Mouse (Mus musculus): ENCODE results near the gene Tmem273.

Tmem273 gene

DNA sequence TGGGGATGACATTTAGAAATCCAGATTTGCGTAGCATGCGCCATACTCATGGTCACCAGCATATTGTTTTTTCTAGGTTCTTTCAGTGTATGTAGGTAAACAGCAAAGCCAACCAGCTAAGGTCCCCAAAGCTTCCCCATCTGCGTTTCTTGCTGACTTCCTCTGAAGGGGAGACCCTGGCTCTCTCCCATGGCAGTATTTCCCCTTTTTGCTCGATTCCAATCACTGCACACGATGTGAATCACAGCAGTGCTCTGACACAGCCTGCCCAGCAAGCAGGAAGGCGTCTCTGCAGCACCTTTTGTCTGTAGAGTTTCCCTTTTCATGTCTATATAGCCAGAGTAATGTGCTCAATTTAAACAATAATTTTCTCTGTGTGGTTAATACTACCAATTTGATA is 26.7 kb downstream of the Tmem273 start:
- DNase-seq (ENCODE audit: low spot score): no peak

DNA sequence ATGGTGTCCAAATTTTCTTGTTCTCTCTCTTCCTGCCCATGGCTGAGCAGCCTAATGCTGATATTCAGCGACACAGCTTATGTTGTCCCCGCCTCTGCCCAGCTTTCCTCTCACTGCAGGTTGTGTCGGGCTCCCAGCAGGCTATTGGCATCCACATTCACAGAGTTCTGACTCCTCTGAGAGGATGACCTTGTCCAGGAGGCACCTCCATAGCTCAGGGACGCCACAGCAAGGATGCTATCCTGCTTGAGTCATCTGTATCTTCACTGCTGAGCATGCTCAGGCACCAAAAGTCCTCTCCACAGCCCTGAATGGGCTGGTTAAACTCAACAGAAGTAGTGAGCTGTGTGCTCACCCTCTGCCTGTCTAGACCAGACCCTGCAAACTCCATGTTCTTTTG is 29.2 kb downstream of the Tmem273 start:
- no peak for DNase-seq (ENCODE audit: low spot score)

DNA sequence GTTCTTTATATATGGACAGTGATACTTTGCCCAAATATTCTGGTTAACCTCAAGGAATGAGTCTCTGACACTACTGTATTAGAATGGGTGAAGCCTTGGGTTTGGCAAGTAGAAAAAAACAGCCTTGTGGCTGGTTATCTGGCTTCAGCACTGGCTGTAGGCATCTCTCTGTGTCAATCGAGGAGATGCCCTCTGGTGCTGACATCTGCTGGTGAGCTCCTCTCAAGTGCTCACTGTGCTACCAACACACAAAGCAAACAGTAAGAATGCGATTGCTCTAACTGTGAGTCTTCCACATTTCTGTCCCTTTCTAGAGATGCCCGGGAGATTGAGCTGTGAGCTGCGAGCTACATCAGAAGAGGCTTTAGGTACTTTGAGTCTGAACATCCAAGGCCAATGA is 30.8 kb downstream of the Tmem273 start:
- no peak for DNase-seq (ENCODE audit: low spot score)

DNA sequence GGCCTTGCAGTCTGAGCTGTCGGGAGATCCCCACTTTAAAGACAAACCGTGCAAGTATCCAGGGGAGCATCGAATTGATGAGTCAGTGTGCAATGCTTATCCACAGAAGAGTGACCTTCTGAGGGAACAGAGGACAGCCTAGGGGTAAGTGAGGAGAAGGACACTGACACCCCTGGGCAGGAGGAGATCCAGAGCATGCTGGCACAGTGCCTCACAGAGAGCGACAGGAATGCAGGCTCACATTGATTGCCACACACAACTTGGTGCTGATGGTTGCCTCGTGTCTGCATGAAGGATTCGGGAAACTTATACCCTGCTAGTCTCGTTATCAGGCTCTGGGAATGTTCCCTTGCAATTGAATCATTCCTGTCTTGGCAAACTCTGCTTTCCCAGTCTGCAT is 31.5 kb downstream of the Tmem273 start:
- no peak for DNase-seq (ENCODE audit: low spot score)

DNA sequence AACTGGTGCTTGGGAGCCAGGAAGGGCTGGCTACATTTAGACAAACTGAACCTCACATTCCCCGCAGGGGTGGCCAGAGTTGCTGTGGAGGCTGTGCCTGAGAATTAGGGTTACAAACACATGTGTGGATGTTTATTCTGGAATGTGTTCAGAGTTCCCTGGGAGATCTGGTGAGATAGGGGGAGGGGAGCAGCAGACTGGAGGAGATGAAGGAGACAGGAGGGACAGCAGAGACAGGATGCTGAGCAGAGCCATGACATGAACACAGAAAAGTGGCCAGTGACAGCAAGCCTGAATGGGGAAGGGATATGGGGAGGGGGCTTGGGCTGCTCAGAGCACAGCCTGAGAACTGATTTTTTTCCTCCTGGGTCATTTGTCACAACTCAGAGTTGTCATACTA is 33.5 kb downstream of the Tmem273 start:
- DNase-seq (ENCODE audit: low spot score): no peak

DNA sequence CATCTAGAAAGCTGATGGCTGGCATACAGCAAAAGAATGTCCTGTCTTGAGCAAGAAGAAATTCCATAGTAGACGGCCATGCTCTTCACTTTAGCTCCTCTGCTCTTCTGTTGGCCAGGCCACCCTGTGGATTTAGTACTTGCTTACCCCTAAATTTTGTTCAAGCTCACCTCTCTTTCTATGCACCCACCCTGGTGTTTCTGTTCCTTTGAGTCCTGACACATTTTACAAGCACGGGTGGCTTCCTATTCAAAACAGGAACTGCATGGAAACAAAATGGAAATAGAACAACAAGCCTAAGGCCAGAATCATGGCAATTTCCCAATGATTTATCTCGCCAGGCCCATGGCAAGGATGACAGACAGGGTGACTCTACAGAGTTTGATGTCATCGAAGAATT is 37.0 kb downstream of the Tmem273 start:
- DNase-seq (ENCODE audit: low spot score): no peak

DNA sequence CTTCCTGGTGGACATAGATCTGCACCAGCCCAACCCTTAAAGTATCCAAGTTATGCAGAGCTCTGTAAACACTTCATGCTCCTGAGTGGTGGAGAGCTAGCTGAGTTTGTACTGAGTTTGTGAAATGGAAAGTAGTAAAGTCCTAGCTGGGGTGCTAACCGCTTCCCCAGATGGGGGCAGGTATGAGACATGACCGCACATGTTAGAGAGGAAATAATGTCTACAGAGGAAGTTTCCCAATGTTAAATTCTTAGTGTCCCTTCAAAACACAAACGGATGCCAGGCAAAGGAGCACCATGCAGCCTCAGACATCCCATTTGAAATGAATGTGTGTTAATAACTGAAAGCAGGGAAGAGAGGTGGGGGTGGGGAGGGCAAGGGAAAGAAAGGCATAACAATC is 38.1 kb downstream of the Tmem273 start:
- no peak for DNase-seq (ENCODE audit: low spot score)

DNA sequence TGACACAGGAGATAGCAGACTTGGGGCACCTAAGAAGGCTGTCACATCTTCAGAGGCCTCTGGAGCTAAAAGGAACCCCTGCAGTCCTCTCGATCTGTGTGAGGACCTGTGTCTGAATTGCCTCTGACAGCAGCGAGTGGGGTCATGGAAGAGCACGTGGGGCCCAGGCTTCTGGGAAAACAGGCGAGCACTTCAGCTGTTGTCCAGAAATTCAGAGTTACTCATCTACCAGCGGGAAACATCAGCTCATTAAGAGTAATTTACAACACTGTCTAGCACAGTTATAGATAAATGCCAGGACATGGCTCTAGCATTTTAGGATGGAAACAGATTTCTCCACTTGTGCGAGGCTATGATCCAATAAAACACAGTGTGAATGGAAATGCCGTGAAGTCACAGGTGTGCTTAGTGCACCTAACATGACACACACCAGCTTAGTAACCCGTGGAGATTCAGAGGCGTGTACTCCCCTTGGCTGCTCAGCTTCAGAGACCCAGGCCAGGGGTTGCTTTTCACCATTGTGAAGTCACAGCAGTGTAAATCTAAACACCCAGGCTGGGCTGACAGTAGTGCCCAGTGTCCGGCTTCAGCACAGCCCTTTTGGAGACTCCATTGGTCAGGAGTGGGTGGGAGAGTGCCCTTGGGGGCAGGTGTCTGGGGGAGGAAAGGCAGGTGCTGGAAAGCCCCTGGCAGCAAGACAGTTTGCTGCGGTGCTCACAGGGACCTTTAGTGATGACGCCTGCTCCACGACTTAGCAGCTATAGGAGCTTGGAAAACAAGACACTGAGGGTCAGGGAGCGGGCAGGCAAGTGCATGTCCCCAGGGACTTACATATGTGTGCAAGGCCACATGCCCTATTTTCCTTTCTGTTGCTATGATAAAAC is 38.7 kb downstream of the Tmem273 start:
- DNase-seq (ENCODE audit: low spot score): no peak

DNA sequence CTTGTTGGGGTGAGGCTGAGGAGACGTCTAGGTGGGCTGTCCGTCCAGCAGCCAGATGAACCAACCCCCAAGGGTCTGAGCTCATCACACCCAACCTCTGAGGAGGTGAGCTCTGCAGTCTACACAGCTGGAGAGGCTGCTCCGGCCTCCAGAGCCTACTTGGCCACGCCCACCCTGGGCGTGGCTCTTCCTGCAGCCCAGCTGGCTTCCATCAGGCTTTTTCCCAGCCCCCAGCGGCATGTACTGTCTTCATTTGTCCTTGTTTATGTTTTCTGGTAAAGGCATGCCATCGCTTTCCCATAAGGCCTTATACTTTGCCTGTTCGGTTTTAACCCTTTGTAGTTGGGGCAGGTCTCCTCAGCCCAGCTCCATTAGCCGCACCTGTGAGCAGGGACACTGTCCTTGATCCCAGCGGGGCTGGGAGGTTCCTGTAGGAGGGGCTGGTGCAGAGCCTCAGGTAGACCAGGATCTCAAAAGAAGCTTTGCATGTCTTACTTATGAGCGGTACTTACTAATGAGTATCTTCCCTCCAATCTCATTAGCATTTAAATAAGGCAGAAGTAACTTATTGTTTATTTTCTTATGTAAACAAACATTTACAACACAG is 39.8 kb downstream of the Tmem273 start:
- DNase-seq (ENCODE audit: low spot score): no peak

DNA sequence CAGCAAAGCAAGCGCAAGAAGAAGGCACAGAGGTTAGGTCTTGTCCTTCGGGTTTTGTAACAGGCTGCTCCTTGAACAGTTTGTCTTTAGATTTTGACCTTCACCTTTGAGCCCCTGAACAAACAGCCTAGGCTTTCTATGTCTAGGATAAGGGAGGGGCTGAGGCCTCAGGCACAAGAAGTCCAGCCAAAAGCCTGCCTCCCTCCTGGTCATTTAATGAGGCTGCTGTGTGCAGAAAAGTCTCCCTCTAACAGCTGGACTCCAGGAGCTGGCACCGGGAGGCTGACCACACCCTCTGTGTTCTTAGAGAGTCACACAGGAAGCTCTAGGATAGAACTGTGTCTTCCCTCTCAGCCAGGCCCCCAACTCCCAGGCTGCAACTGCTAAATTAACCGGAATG is 41.4 kb downstream of the Tmem273 start:
- DNase-seq (ENCODE audit: low spot score): no peak

DNA sequence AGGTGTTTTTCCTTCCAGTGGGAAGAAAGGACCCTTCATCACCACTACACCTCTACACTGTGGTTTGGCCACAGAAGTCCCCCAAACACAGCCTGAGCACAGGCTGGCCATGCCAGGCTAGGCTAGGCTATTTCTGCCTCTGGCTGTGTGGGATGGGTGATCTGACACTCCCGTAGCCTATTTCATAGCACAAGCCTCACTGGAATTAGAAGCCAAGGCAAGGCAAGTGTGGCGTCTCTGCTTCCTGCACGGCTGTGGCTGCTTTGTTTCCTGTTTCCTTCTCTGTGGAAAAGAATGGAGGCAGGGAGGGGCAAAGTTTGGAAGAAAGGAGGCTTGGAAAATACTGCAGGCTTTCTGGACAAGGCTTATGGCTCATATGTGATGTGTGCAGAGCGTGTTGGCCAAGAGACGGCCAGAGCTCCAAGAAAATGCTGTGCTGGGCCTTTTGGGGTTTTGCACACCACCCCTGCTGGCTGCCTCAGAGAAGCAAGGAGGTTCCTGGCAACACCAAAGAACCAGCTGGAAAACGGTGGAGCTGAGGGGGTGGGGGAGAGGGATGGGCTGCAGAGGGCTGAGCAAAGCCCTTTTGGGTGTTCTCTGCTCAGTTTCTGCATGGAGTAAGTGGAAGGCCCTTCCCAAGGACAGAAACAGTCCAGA is 42.4 kb downstream of the Tmem273 start:
- DNase-seq (ENCODE audit: low spot score): no peak

DNA sequence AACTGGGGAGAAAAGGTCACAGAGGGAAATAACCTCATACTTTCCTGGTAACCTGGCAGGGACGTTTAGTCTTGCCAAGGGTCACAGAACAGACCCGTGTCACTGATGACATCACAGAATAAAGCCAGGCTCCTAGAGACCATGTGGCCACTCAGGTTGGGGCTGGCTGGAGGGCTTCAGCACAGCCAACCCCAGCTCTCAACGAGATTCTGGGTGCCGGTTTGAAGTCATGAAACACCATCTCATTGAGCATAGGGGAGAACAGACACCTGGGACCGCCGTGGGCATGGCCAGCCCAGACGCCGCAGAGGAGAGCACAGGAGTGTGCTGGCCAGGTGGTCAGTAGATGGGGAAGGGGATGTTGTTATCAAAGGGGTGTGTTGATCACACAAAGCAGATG is 48.1 kb downstream of the Tmem273 start, which contains the start of gene Fam170b:
Gene Fam170b (plus strand): TSS at position 116 of the 400 bp plus-strand sequence.
- no peak for DNase-seq (ENCODE audit: low spot score)

DNA sequence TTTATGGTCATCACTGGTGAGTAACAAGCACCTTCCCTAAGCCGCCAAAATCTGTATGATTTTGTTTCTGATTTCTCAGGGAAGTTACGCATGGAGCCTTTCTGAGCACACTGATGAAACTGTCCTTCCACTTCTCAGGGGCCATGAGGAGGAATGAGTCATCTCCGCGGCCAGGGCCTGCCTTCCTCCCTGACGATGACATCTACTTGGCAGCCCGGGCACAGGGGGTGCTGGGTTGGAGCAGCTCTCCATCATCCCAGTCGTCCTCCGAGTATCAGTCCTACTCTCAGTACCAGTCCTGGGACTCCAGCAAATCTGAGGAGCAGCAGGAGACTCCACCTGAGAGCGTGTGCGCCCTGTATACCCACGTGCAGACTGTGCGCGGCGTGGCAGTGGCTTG is 49.4 kb downstream of the Tmem273 start:
- DNase-seq (ENCODE audit: low spot score): no peak

DNA sequence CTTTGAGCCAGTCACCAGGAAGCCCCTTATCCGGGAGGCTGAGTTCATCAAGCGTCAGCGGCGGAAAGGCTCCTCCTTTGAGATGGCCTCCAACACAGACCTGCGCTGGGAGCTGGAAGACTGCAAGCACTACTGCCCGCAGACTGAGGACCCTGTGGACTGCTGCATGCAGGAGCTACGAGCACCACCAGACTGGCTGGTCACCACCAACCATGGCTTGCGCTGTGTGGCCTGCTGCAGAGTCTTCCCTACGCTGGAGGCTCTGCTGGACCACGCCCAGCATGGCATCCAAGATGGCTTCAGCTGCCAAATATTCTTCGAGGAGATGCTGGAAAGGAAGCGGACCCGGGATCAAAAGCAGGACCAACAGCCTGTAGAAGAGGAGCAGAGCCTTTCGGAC is 49.8 kb downstream of the Tmem273 start:
- no peak for DNase-seq (ENCODE audit: low spot score)

DNA sequence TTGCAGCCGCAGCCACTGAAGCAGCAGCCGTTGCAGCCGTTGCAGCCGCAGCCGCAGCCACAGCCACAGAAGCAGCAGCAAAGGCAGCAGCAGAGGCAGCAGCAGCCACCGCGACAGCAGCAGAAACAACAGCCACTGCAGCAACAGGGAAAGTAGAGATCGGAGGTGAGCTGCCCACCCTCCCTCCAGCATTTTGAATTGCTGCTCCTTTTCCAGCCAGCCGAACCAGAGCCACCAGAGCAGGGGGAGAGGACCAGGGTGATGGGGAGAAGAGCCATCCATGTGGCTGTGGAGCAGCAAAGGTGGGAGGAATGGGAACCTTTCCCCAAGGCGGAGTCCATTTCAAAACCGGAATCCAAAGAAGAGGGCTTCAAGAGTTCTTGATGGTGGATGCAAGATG is 50.4 kb downstream of the Tmem273 start:
- DNase-seq (ENCODE audit: low spot score): no peak

DNA sequence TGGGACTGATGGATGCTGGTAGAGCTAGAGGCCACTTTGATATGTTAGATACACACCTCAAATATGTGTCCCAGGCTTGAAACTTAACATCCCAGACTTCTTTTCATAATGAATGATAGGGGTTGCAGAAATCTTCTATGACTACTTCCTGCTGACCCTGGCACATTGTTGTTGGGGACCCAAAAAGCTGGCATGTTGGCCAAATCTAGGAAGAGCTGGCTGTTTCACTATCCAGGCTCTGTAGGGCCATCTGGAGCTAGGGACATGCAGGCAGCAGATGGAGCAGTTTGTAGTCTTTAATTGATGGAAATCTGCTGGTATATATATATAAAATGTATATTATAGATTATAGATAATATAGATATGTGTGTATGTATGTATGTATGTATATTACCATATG is 56.3 kb downstream of the Tmem273 start:
- DNase-seq (ENCODE audit: low spot score): no peak

DNA sequence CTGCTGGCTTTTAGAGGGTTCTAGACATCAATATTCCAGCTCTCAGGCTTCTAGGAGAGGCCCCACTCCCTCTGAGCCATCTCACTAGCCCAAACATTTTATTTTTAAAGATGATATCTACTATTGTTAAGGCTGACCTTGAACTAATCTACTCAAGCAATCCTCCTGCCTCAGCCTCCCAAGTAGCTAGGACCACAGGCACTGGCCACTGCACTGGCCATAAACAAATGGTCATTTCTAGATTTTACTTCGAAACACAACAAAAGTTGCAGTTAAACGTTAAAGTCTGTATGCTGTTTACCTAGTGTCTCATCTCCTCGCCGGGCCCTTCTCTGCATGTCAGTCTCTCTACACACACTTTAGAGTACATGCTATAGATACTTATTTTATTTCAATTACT is 68.3 kb downstream of the Tmem273 start:
- DNase-seq (ENCODE audit: low spot score): no peak

DNA sequence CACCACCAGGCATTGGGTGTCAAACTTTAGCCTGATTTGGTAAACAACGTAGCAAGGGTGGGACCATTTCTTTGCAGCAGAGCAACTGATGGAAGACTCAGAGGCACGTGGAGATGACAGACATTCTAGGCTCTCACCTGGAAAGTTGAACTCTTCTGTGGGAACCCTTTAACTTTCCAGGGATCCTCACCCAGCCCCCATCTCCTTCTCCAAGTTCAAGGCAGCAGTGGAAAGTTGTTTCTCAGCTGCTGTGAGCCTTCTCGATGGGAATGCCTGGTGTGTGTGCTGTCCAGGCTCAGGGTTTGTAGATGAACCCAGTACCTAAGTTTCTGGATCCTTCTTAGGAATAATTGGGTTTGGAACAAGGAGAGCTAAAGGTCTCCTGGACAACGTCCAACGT is 70.5 kb downstream of the Tmem273 start:
- DNase-seq (ENCODE audit: low spot score): no peak

DNA sequence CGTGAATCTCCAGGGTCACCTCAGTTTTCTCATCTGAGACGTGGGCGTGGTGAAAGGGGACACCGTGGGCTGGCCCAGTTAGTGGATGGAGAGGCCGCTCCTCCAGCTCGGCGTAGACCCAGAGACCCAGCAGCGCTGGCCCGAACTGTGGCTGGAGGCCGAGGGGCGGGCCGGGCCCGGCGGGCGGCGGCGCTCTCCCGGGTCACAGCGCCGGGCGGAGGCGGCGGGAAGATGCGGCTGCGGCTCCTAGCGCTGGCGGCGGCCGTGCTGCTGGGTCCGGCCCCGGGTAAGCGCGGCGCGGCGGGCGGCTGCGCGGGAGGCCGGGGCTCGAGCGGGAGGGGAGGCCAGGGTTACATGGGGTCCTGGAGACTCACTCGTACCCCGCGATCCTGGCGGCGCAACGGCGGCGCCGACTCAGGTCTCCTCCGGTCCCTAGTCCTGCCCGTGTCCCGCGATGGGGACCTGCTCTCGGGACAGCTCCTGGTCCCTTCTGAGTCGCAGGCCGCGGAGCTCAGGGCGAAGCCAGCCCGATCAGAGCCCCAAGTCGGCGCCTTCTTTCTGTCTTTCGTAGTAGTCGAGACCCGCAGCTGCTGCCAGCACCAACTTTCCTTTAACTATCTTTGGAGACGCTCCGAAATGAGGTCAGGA is 71.0 kb downstream of the Tmem273 start, which contains the start of gene Vstm4:
Gene Vstm4 (plus strand): TSS at position 76 of the 648 bp plus-strand sequence.
- peak; percentile 46 for DNase-seq (ENCODE audit: low spot score)

DNA sequence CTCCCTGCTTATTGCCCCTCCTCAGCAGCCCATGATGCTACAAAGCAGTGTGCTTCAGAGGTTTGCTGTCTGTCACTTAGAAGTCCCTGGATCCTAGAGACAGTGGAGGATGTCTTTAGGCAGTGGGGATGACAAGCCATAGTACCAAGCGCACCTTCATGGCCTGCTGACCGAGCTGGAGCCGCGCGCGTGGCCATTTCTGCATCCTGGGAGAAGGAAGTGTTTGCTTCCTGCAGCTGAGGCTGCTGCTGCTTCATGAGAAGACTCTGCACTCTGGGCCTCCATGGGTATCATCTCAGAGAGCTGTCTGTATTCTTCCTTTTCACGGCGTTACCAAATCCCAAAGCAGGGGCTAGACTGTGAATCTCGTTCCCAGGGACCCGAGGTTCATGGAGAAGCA is 72.6 kb downstream of the Tmem273 start:
- no peak for DNase-seq (ENCODE audit: low spot score)

DNA sequence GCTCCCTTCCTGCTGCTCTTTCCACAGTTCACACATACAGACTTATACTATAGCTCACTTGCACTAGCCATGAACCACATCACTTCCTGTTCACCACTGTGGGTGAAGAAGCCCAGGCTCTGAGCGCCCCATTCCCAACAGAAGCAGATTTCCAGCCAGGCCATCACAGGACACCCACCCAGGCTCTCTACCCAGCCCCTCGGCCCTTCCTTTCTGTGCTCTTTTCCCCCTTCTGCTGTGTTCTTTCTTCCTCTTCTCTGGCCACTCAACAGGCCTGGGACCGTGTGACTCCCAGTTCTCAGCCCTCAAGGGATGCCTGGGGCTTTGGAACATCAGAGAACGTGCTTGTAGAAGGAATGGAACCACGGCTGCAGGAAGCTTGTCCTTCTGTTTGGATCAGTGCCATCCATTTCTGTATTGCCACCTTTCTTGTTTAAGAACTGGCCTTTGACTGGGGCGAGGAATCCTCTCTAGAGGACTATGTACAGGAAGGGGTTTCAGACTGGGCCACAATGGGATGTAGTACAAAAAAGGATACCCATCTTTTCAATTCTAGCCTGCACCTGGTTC is 73.3 kb downstream of the Tmem273 start:
- no peak for DNase-seq (ENCODE audit: low spot score)

All from ovary, postnatal 10 days (tissue).